Mouse (Mus musculus): Measurements from ENCODE around the gene Cdh6. TPM values are rescaled to one million over a fixed set of nuclear protein-coding genes. Genes with fewer than 3 reads are reported as not detected.

Cdh6 gene
- polyA plus RNA-seq, 2 experiments: 0.01 to 0.04 TPM

GRCm38 (mm10) chr15:13068213-13068516, 105.3 kb downstream of the Cdh6 start:
- Histone ChIP-seq H3K4me2 (ENCODE audit: low read depth) (no peak overlapping the region), H3K4me3 (ENCODE audit: insufficient read depth in 1 of 2, low read depth in 2 of 2, low read length in 2 of 2) (no peak overlapping the region)
- TF ChIP-seq CTCF (IDR thresholded peaks at IDR 0.05; ENCODE audit: low read depth) (no peak), EP300 (IDR thresholded peaks at IDR 0.05; ENCODE audit: low read depth) (no peak)

GRCm38 (mm10) chr15:13067429-13068212, 105.9 kb downstream of the Cdh6 start:
- H3K9ac ChIP-seq (replicated peaks): no peak overlapping the region
- WGBS (ENCODE audit: insufficient replicate concordance): 45% methylated on average over 20 of the region's 20 CpGs
- ATAC-seq (ENCODE audit: insufficient read depth): no peak
- no peaks in the 10 kb centered on the region for H3K4me1 ChIP-seq (replicated peaks; ENCODE audit: control insufficient read depth in 2 of 2, insufficient read depth in 2 of 2, low read length in 1 of 2)
- no peaks in the 10 kb centered on the region for H3K9me3 ChIP-seq (ENCODE audit: control insufficient read depth, low read length)
- no peak for DNase-seq (ENCODE audit: low read depth in 3 of 3, low spot score in 3 of 3)
- H3K27ac ChIP-seq: no peak overlapping the region
- no peak for TF ChIP-seq EP300 (IDR thresholded peaks at IDR 0.05; ENCODE audit: low read depth)
- no peak for TF ChIP-seq CTCF (IDR thresholded peaks at IDR 0.05; ENCODE audit: low read depth)
- no peak overlapping the region for H3K4me2 ChIP-seq (ENCODE audit: low read depth)
- no peak overlapping the region for H3K4me3 ChIP-seq (ENCODE audit: insufficient read depth in 1 of 2, low read depth in 2 of 2, low read length in 2 of 2)
- no peaks in the 10 kb centered on the region for H3K27me3 ChIP-seq (ENCODE audit: control insufficient read depth, insufficient read depth, low read length)
- no peaks in the 10 kb centered on the region for H3K36me3 ChIP-seq (replicated peaks; ENCODE audit: control insufficient read depth, insufficient read depth, low read depth)

More at GRCm38 (mm10) chr15:13068213-13068516, 105.3 kb downstream of the Cdh6 start:
- no peak for ATAC-seq (ENCODE audit: insufficient read depth)
- Histone ChIP-seq H3K4me1 (replicated peaks; ENCODE audit: control insufficient read depth in 2 of 2, insufficient read depth in 2 of 2, low read length in 1 of 2) (no peaks in the 10 kb centered on the region), H3K27me3 (ENCODE audit: control insufficient read depth, insufficient read depth, low read length) (no peaks in the 10 kb centered on the region), H3K9ac (replicated peaks) (no peak overlapping the region), H3K36me3 (replicated peaks; ENCODE audit: control insufficient read depth, insufficient read depth, low read depth) (no peaks in the 10 kb centered on the region), H3K9me3 (ENCODE audit: control insufficient read depth, low read length) (no peaks in the 10 kb centered on the region), H3K27ac (no peak overlapping the region)
- DNase-seq (ENCODE audit: low read depth in 3 of 3, low spot score in 3 of 3): no peak

- H3K9me3 ChIP-seq (ENCODE audit: control insufficient read depth, low read length): no peaks in the 10 kb centered on the region
- H3K4me3 ChIP-seq (ENCODE audit: insufficient read depth in 1 of 2, low read depth in 2 of 2, low read length in 2 of 2): no peak overlapping the region
- WGBS (ENCODE audit: insufficient replicate concordance): 67% methylated on average over 9 of the region's 9 CpGs
- no peaks in the 10 kb centered on the region for H3K27me3 ChIP-seq (ENCODE audit: control insufficient read depth, insufficient read depth, low read length)
- DNase-seq (ENCODE audit: low read depth in 3 of 3, low spot score in 3 of 3) (no peak), ATAC-seq (ENCODE audit: insufficient read depth) (no peak)
- TF ChIP-seq EP300 (IDR thresholded peaks at IDR 0.05; ENCODE audit: low read depth): no peak
- TF ChIP-seq CTCF (IDR thresholded peaks at IDR 0.05; ENCODE audit: low read depth): no peak
- H3K4me2 ChIP-seq (ENCODE audit: low read depth): no peak overlapping the region
- H3K36me3 ChIP-seq (replicated peaks; ENCODE audit: control insufficient read depth, insufficient read depth, low read depth): no peaks in the 10 kb centered on the region
- H3K27ac ChIP-seq: no peak overlapping the region
- H3K4me1 ChIP-seq (replicated peaks; ENCODE audit: control insufficient read depth in 2 of 2, insufficient read depth in 2 of 2, low read length in 1 of 2): no peaks in the 10 kb centered on the region
- no peak overlapping the region for H3K9ac ChIP-seq (replicated peaks)
Measured at GRCm38 (mm10) chr15:13066765-13067164, 106.7 kb downstream of the Cdh6 start.

- Histone ChIP-seq H3K36me3 (replicated peaks; ENCODE audit: control insufficient read depth, insufficient read depth, low read depth) (no peaks in the 10 kb centered on the region), H3K9ac (replicated peaks) (no peak overlapping the region), H3K27ac (no peak overlapping the region), H3K4me3 (ENCODE audit: insufficient read depth in 1 of 2, low read depth in 2 of 2, low read length in 2 of 2) (no peak overlapping the region), H3K27me3 (ENCODE audit: control insufficient read depth, insufficient read depth, low read length) (no peaks in the 10 kb centered on the region), H3K9me3 (ENCODE audit: control insufficient read depth, low read length) (no peaks in the 10 kb centered on the region), H3K4me1 (replicated peaks; ENCODE audit: control insufficient read depth in 2 of 2, insufficient read depth in 2 of 2, low read length in 1 of 2) (no peaks in the 10 kb centered on the region), H3K4me2 (ENCODE audit: low read depth) (no peak overlapping the region)
- WGBS (ENCODE audit: insufficient replicate concordance): 89% methylated on average over 13 of the region's 13 CpGs
- ATAC-seq (ENCODE audit: insufficient read depth) (no peak), DNase-seq (ENCODE audit: low read depth in 3 of 3, low spot score in 3 of 3) (no peak)
- no peak for TF ChIP-seq EP300 (IDR thresholded peaks at IDR 0.05; ENCODE audit: low read depth)
- TF ChIP-seq CTCF (IDR thresholded peaks at IDR 0.05; ENCODE audit: low read depth): no peak
Measured at GRCm38 (mm10) chr15:13063633-13064032, 109.8 kb downstream of the Cdh6 start.

GRCm38 (mm10) chr15:13057728-13058127, 115.7 kb downstream of the Cdh6 start:
- TF ChIP-seq EP300 (IDR thresholded peaks at IDR 0.05; ENCODE audit: low read depth) (no peak), CTCF (IDR thresholded peaks at IDR 0.05; ENCODE audit: low read depth) (no peak)
- Histone ChIP-seq H3K27ac (no peak overlapping the region), H3K4me2 (ENCODE audit: low read depth) (no peak overlapping the region), H3K4me3 (ENCODE audit: insufficient read depth in 1 of 2, low read depth in 2 of 2, low read length in 2 of 2) (no peak overlapping the region), H3K36me3 (replicated peaks; ENCODE audit: control insufficient read depth, insufficient read depth, low read depth) (no peaks in the 10 kb centered on the region), H3K9me3 (ENCODE audit: control insufficient read depth, low read length) (no peaks in the 10 kb centered on the region), H3K4me1 (replicated peaks; ENCODE audit: control insufficient read depth in 2 of 2, insufficient read depth in 2 of 2, low read length in 1 of 2) (no peaks in the 10 kb centered on the region), H3K27me3 (ENCODE audit: control insufficient read depth, insufficient read depth, low read length) (no peaks in the 10 kb centered on the region), H3K9ac (replicated peaks) (no peak overlapping the region)
- no peak for ATAC-seq (ENCODE audit: insufficient read depth)
- WGBS (ENCODE audit: insufficient replicate concordance): 50% methylated on average over 5 of the region's 5 CpGs
- DNase-seq (ENCODE audit: low read depth in 3 of 3, low spot score in 3 of 3): no peak
